Mouse (Mus musculus) megakaryocyte, embryonic 14.5 days (primary cell): ENCODE measurements around the gene Ric8b.

Source experiments
- FLI1 ChIP-seq: IDR thresholded peaks from 2 replicates; pipeline ENCODE4 v1.6.1; 2012; ENCODE audit warnings: low read length, inconsistent platforms, mixed read lengths
- GATA1 ChIP-seq: IDR thresholded peaks from 3 replicates; pipeline ENCODE4 v1.6.1; 2012; ENCODE audit warnings: mixed read lengths, low read length, inconsistent platforms, borderline replicate concordance

DNA sequence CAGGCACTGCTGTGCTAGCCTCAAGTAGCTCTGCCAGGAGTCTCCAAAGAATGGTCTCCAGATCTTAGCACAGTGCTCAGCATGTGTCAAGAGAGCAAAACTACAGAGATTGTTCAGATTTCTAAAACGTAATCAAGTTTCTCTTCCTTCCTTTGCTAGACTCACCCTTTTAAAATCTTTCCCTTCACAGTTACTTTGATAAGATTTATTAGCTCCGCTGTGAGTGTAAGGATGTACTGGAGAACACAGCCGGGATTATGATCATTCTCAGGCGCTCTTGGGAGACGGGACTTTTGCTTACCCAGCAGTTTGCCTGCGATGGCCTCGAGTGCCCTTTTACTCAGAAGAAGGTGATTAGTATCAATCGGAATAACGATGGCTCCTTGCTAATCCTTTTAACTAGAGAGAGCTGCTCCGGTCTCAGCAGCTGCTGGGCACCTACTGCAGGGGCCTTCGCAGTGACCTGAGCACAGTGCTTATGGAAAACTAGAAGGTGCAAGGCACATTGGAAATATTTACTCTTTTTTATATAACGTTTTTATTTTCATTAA is 43.0 kb downstream of the Ric8b start:
- TF ChIP-seq GATA1 (no peak), FLI1 (no peak)
